Mouse (Mus musculus): Measurements from ENCODE around the gene Wdr46. TPM values are rescaled to one million over a fixed set of nuclear protein-coding genes. Genes with fewer than 3 reads are reported as not detected.

Gene Wdr46
- polyA plus RNA-seq, 1 experiment from 2014 or later: 18.4 TPM

DNA sequence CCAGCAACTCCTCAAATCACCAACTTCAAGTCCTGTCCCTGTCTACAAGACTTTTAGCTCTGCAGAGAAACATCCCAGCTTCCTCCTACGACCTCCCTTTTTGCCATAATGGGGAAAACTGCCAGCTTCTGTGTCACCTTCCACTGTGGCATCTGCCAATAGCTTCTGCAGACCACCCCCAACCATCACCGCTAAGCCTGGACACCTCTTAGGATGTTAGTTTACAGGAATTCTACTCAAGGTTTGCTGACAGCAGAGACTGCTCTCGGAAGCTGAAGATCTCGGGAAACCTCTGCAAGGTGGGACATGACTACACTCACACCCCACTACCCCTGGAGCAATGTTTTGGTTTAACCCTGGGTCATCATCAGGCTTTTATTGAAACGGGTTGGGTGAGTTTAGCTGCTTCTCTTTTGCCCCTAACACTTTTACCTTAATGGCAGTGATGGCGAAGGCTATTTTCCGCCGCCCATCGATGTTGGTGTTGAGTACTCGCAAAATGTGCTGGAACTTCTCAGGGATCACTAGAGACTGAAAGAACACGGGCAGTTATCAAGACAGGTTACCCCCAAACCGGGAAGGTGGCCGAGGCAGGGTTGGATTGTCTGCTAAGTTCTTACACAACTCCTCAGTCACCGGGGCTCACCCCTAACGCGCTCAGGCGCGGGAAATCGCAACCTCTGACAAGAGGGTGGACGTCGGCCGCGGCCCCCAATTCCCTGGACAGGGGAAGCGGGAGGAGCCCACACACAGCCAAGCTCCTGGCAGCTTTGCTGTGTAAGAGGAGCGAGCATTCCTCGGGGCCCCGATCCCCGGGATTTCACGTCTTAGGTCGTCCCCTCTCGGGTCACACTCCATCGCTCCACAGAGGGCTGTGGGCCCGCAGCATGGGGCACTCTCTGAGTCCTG lies 14.4 kb downstream of the Wdr46 start:
- H3K27ac ChIP-seq (replicated peaks): peak overlapping the region; percentile 87
- peaks cover 59% of the 10 kb centered on the region for H3K36me3 ChIP-seq (replicated peaks)
- no peaks in the 10 kb centered on the region for H3K9me3 ChIP-seq (replicated peaks)
- peak overlapping the region; percentile 96 for H3K4me2 ChIP-seq
- no peaks in the 10 kb centered on the region for H3K27me3 ChIP-seq
- H3K9ac ChIP-seq: peak overlapping the region; percentile 89
- ATAC-seq (ENCODE audit: insufficient read depth): peak; percentile 3; the same call in 1 of the 2 replicates
- under 1% methylated on average over 33 of the region's 33 CpGs for WGBS (ENCODE audit: insufficient replicate concordance)
- peak overlapping the region; percentile 81 for H3K4me3 ChIP-seq (replicated peaks)
- peaks cover 65% of the 10 kb centered on the region for H3K4me1 ChIP-seq (replicated peaks)

DNA sequence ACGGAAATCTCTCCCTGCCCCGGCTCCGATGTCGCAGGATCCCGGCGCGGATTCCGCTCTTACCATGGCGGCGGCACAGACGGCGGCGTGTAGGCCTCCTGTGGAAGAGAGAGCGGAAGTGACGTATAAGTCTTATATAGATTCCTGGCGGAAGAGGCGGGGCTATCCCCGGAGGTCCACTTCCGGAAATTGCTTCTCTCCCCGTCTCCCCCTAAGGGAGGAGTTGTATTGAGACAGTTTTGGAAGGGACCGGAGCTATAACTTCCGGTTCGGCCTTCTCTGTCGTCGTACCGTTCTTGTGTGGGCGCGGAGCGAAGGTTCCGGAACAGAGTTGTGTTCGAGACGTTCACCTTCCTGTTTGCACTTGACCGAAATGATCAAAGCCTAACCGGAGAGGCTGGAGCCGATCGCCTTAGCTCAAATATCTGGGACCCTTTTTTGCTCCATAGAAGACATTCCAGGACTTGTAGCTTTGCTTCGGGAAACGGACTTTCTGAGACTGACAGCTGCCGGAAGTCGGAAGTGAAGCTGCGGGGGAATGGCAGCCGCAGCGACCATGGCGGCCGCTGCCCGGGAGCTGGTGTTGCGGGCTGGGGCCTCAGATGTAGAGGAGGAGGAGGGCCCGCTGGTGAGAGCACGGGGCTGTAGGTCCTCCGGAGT lies 15.2 kb downstream of the Wdr46 start, which contains the start of the genes Vps52 and Rps18:
TSS of gene Vps52 (plus strand) at position 258 of the 660 bp plus-strand sequence.
TSS of gene Rps18 (minus strand) at position 447 of the 660 bp plus-strand sequence.
- Histone ChIP-seq H3K27me3 (no peaks in the 10 kb centered on the region), H3K27ac (replicated peaks) (peak within 1 kb of the TSS; percentile 93), H3K4me3 (replicated peaks) (peak within 1 kb of the TSS; percentile 81), H3K4me2 (peak within 1 kb of the TSS; percentile 96), H3K4me1 (replicated peaks) (peaks cover 57% of the 10 kb centered on the region), H3K36me3 (replicated peaks) (peaks cover 60% of the 10 kb centered on the region), H3K9ac (peak within 1 kb of the TSS; percentile 89), H3K9me3 (replicated peaks) (no peaks in the 10 kb centered on the region)
- under 1% methylated on average over 50 of the region's 50 CpGs for WGBS (ENCODE audit: insufficient replicate concordance)
- peak; percentile 84 for ATAC-seq (ENCODE audit: insufficient read depth)

DNA sequence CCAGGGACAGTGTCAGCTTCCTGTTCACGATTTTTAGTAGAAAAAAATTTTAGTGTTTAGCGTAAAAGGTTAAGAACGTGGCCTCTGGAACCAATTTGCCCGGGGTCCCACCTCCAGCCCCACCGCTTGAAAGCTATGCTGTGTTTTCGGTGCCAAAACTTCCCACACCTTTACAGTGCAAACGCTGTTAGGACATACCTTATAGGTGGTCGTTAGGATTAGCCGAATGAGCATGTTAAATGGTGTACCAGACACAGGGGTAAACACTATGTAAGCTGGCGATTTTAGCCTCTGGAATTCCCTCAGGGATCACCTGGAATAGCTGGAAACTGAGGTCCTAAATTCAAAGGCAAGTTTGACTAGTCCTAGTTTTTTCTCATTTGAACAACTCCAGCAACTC lies 15.9 kb downstream of the Wdr46 start:
- WGBS (ENCODE audit: insufficient replicate concordance): 4% methylated on average over 10 of the region's 10 CpGs

DNA sequence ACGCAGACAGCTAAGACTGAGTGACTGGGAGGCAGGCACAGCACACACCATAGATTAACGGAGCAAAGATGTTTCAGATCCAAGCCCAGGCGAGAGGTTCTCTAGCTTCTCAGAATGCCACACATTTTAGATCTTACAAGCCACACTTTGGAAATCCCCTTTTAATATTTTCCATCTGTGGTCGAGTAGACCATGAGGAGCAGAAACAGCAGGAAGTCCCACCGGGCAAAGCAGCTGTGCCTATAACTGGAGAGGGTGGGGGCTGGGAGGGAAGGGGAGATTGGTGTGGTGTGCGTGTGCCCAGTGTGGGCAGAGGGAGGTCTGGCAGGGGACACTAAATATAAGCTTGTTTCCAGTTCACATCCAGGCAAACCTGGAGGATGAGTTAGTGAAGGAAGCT lies 17.0 kb downstream of the Wdr46 start:
- Histone ChIP-seq H3K9me3 (replicated peaks) (no peaks in the 10 kb centered on the region), H3K36me3 (replicated peaks) (peaks cover 67% of the 10 kb centered on the region), H3K9ac (no peak overlapping the region), H3K27me3 (no peaks in the 10 kb centered on the region), H3K4me1 (replicated peaks) (peaks cover 39% of the 10 kb centered on the region), H3K4me3 (replicated peaks) (no peak overlapping the region), H3K27ac (replicated peaks) (no peak overlapping the region), H3K4me2 (no peak overlapping the region)
- no peak for ATAC-seq (ENCODE audit: insufficient read depth)
- 69% methylated on average over 6 of the region's 6 CpGs for whole genome bisulfite sequencing (ENCODE audit: insufficient replicate concordance)

More for the DNA sequence above, 15.9 kb downstream of the Wdr46 start:
- ATAC-seq (ENCODE audit: insufficient read depth): no peak
- peak overlapping the region; percentile 81 for H3K9ac ChIP-seq
- H3K9me3 ChIP-seq (replicated peaks): no peaks in the 10 kb centered on the region
- H3K4me1 ChIP-seq (replicated peaks): peaks cover 51% of the 10 kb centered on the region
- peak overlapping the region; percentile 81 for H3K4me3 ChIP-seq (replicated peaks)
- H3K36me3 ChIP-seq (replicated peaks): peaks cover 65% of the 10 kb centered on the region
- H3K27me3 ChIP-seq: no peaks in the 10 kb centered on the region
- H3K27ac ChIP-seq (replicated peaks): peak overlapping the region; percentile 93
- H3K4me2 ChIP-seq: peak overlapping the region; percentile 84

DNA sequence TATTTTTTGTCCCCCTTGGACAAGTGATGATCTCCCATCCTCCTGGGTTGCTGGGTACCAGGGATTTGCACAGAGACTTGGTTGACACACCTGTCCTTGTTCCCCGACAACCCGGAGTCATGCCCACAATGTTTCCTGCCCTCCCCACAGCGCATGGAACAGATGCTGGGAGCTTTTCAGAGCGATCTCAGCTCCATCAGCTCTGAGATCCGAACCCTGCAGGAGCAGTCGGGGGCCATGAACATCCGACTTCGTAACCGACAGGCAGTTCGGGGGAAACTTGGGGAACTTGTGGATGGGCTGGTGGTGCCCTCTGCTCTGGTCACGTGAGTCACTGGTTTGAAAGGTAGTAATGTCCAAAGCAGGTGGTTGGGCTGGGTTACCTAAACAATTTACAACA lies 18.0 kb downstream of the Wdr46 start:
- 88% methylated on average over 11 of the region's 11 CpGs for WGBS (ENCODE audit: insufficient replicate concordance)
- Histone ChIP-seq H3K27ac (replicated peaks) (no peak overlapping the region), H3K27me3 (no peaks in the 10 kb centered on the region), H3K4me3 (replicated peaks) (no peak overlapping the region), H3K4me2 (no peak overlapping the region), H3K9ac (no peak overlapping the region), H3K9me3 (replicated peaks) (no peaks in the 10 kb centered on the region), H3K4me1 (replicated peaks) (peaks cover 29% of the 10 kb centered on the region), H3K36me3 (replicated peaks) (peaks cover 67% of the 10 kb centered on the region)
- no peak for ATAC-seq (ENCODE audit: insufficient read depth)

DNA sequence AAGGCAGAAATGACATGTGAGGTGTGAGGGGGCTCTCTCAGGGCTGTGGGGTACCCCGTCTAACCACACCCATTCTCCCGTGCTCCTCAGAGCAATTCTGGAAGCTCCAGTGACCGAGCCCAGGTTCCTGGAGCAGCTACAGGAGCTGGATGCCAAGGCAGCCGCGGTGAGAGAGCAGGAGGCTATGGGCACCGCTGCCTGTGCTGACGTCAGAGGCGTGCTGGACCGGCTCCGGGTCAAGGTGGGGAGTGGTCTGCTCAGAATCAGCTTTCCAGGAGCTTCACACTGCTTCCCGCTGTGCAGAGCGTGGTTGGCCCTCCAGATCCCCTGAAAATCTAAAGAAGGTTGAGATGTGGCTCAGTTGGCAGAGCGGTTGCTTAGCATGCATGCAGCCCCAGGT lies 18.7 kb downstream of the Wdr46 start:
- ATAC-seq (ENCODE audit: insufficient read depth): no peak
- 85% methylated on average over 13 of the region's 13 CpGs for WGBS (ENCODE audit: insufficient replicate concordance)
- Histone ChIP-seq H3K4me1 (replicated peaks) (peaks cover 23% of the 10 kb centered on the region), H3K9ac (no peak overlapping the region), H3K4me3 (replicated peaks) (no peak overlapping the region), H3K27ac (replicated peaks) (no peak overlapping the region), H3K36me3 (replicated peaks) (peaks cover 67% of the 10 kb centered on the region), H3K27me3 (no peaks in the 10 kb centered on the region), H3K4me2 (no peak overlapping the region), H3K9me3 (replicated peaks) (no peaks in the 10 kb centered on the region)

DNA sequence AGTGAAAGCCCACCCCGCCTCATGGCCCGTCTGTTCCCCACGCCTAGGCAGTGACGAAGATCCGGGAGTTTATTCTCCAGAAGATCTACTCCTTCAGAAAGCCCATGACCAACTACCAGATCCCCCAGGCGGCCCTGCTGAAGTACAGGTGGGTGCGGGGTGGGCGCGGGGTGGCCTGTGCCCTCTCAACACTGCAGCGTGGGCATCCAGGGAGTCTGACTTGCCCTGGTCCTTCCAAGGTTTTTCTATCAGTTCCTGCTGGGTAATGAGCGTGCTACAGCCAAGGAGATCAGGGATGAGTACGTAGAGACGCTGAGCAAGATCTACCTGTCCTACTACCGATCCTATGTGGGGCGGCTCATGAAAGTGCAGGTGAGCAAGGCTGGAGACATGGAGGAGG lies 19.5 kb downstream of the Wdr46 start:
- peaks cover 16% of the 10 kb centered on the region for H3K4me1 ChIP-seq (replicated peaks)
- no peak overlapping the region for H3K4me3 ChIP-seq (replicated peaks)
- H3K27ac ChIP-seq (replicated peaks): no peak overlapping the region
- H3K27me3 ChIP-seq: no peaks in the 10 kb centered on the region
- WGBS (ENCODE audit: insufficient replicate concordance): 81% methylated on average over 15 of the region's 15 CpGs
- no peak overlapping the region for H3K9ac ChIP-seq
- ATAC-seq (ENCODE audit: insufficient read depth): no peak
- no peak overlapping the region for H3K4me2 ChIP-seq
- peaks cover 66% of the 10 kb centered on the region for H3K36me3 ChIP-seq (replicated peaks)
- no peaks in the 10 kb centered on the region for H3K9me3 ChIP-seq (replicated peaks)

DNA sequence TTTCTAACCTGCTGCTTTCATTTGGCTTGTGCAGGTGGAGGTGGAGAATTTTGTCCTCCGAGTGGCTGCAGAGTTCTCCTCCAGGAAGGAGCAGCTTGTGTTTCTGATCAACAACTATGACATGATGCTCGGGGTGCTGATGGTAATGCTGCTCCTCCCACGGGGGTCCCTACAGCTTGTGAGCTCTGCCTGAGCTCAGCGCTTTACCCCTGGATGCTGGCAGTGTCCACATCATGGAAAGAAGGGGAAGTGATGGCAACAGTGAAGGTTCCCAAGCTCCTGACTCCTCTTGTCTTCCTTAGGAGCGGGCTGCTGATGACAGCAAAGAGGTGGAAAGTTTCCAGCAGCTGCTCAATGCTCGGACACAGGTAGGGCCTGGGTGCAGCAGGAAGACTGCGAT lies 22.4 kb downstream of the Wdr46 start:
- ATAC-seq (ENCODE audit: insufficient read depth): no peak

DNA sequence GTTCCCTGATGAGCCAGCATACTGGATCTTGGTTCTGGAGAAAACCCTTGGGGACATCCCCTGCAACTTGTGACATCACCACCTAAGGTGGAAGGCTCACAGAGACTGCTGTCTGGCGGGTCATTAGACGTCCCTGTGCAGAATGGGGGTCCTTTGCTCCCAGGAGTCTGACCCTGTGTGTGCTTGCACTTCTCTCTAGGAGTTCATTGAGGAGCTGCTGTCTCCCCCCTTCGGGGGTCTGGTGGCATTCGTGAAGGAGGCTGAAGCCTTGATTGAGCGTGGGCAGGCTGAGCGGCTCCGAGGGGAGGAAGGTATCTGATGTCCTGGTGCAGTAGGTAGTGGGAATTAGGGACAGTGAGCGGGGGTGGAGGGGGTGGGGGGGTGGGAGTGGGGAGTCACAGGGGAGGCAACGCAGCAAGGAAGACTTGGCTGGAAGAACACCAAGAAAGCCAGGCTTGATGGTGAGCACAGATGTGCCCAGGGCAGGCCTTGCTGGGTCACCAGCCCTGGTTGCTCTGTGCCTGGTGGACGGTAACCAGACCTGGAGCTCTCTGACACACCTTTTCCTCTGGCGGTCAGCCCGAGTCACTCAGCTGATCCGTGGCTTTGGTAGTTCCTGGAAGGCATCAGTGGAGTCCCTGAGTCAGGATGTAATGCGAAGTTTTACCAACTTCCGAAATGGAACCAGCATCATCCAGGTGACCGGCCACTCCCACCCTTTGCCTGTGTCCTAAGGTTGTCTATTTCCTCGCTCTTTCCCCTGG lies 24.8 kb downstream of the Wdr46 start:
- Histone ChIP-seq H3K27ac (replicated peaks) (no peak overlapping the region), H3K9ac (no peak overlapping the region), H3K4me2 (no peak overlapping the region), H3K4me3 (replicated peaks) (no peak overlapping the region), H3K27me3 (no peaks in the 10 kb centered on the region), H3K36me3 (replicated peaks) (peaks cover 55% of the 10 kb centered on the region), H3K9me3 (replicated peaks) (no peaks in the 10 kb centered on the region), H3K4me1 (replicated peaks) (no peaks in the 10 kb centered on the region)
- no peak for ATAC-seq (ENCODE audit: insufficient read depth)
- WGBS (ENCODE audit: insufficient replicate concordance): 83% methylated on average over 17 of the region's 17 CpGs

More for the DNA sequence above, 22.4 kb downstream of the Wdr46 start:
- H3K9me3 ChIP-seq (replicated peaks): no peaks in the 10 kb centered on the region
- H3K4me2 ChIP-seq: no peak overlapping the region
- no peaks in the 10 kb centered on the region for H3K27me3 ChIP-seq
- H3K4me1 ChIP-seq (replicated peaks): no peaks in the 10 kb centered on the region
- no peak overlapping the region for H3K9ac ChIP-seq
- no peak overlapping the region for H3K4me3 ChIP-seq (replicated peaks)
- 75% methylated on average over 7 of the region's 7 CpGs for WGBS (ENCODE audit: insufficient replicate concordance)
- peaks cover 79% of the 10 kb centered on the region for H3K36me3 ChIP-seq (replicated peaks)
- H3K27ac ChIP-seq (replicated peaks): no peak overlapping the region

DNA sequence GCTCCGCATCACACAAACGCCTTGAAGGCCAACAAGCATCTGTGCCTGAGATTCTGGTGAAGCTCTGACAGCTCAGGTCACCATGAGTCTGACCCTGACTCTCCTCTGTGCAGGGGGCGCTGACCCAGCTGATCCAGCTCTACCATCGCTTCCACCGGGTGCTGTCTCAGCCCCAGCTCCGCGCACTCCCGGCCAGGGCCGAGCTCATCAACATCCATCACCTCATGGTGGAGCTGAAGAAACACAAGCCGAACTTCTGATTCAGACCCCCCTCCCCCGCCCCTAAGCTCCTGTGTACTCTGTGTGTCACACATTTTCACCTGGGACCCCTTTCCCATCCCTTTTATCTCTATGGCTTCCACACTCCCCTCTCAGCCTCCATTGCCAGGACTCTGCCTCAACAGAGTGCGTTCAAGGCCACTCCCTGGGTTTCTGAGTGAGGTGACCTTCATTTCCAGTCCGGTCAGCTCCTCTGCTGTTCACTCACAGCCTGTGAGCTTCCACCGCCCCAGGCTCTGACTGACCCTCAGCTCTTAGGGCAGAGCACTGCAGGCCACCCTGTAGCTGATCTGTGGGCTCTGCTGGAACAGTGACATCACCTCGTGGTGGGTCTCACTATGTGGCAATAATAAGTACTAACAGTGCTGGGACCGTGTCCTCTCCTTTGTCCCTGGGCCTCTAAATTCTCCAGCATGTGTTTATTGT lies 25.5 kb downstream of the Wdr46 start:
- 81% methylated on average over 16 of the region's 16 CpGs for WGBS (ENCODE audit: insufficient replicate concordance)
- Histone ChIP-seq H3K9ac (no peak overlapping the region), H3K36me3 (replicated peaks) (peaks cover 47% of the 10 kb centered on the region), H3K27ac (replicated peaks) (no peak overlapping the region), H3K4me3 (replicated peaks) (no peak overlapping the region), H3K27me3 (no peaks in the 10 kb centered on the region), H3K4me2 (no peak overlapping the region), H3K4me1 (replicated peaks) (no peaks in the 10 kb centered on the region), H3K9me3 (replicated peaks) (no peaks in the 10 kb centered on the region)
- no peak for ATAC-seq (ENCODE audit: insufficient read depth)

Measured in liver, embryonic 15.5 days (tissue).